Mouse (Mus musculus) embryonic facial prominence, embryonic 13.5 days (tissue): ENCODE data around the gene Ddx50. TPM values are rescaled to one million over a fixed set of nuclear protein-coding genes. Genes with fewer than 3 reads are reported as not detected.
"Not testable (repeated sequence)": the region's sequence is repeated elsewhere in the genome, so short reads cannot be mapped to it uniquely, and the experiment has no call there.

Experiments
- ATAC-seq: fragments of 200-750 bp; cut with Nextera tagmentation; 2 replicates; pipeline ENCODE4 v1.8.0; 2017; ENCODE audit warnings: low read depth; ENCODE audit not compliant: insufficient number of reproducible peaks, insufficient read depth, low FRiP score, low TSS enrichment
- H3K27ac ChIP-seq: fragments of 300-500 bp; sonication (generic); 2 replicates; pipeline ENCODE4 v1.5.1; 2015; ENCODE audit warnings: moderate library complexity, mild to moderate bottlenecking, inconsistent platforms
- H3K27me3 ChIP-seq: fragments of 300-500 bp; sonication (generic); 2 replicates; pipeline ENCODE4 v1.6.1; 2015; ENCODE audit warnings: mild to moderate bottlenecking, inconsistent platforms
- H3K36me3 ChIP-seq: fragments of 300-500 bp; sonication (generic); 2 replicates; pipeline ENCODE4 v1.6.1; 2015; ENCODE audit warnings: mild to moderate bottlenecking, inconsistent platforms
- H3K4me1 ChIP-seq: fragments of 300-500 bp; sonication (generic); 2 replicates; pipeline ENCODE4 v1.6.1; 2015; ENCODE audit warnings: inconsistent platforms
- H3K4me2 ChIP-seq: fragments of 300-500 bp; sonication (generic); 2 replicates; pipeline ENCODE4 v1.6.1; 2015; ENCODE audit warnings: moderate library complexity, mild to moderate bottlenecking, inconsistent platforms
- H3K4me3 ChIP-seq: fragments of 300-500 bp; sonication (generic); 2 replicates; pipeline ENCODE4 v1.5.1; 2015; ENCODE audit warnings: mild to moderate bottlenecking, inconsistent platforms
- H3K9ac ChIP-seq: fragments of 300-500 bp; sonication (generic); 2 replicates; pipeline ENCODE4 v1.6.1; 2015; ENCODE audit warnings: mild to moderate bottlenecking, inconsistent platforms
- H3K9me3 ChIP-seq: fragments of 300-500 bp; sonication (generic); 2 replicates; pipeline ENCODE4 v1.6.1; 2016; ENCODE audit warnings: inconsistent platforms
- WGBS: fragments of 180-500 bp; shearing (Covaris S2); methylation state at CpG from one replicate; pipeline ENCODE4 v1.1.7; 2015; ENCODE audit warnings: mixed read lengths; 5-methylcytosine and 5-hydroxymethylcytosine counted together
- polyA plus RNA-seq: library from polyadenylated mRNA; unstranded; fragments of >200 nt; fragmentation: Nextera tagmentation; extraction: Ambion mirVana; gene quantifications from 2 replicates; pipeline ENCODE4 v1.2.1, GENCODE M21; 2015

Ddx50 gene
- polyA plus RNA-seq, 1 experiment from 2014 or later, result 175 TPM

DNA sequence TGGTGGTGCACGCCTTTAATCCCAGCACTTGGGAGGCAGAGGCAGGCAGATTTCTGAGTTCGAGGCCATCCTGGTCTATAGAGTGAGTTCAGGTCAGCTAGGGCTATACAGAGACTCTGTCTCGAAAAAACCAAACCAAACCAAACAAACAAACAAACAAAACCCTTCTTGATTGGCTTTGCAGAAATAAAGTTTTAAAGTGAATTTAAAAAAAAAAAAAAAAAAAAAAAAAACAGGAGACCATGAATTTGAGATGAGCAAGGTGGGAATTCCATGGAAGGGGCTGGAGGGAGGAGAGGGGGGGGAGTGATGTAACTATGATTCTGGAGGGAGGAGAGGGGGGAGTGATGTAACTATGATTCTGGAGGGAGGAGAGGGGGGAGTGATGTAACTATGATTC lies 51.7 kb downstream of the Ddx50 start:
- H3K9me3 ChIP-seq, H3K27me3 ChIP-seq, H3K4me2 ChIP-seq, ATAC-seq, H3K27ac ChIP-seq, H3K9ac ChIP-seq, H3K4me3 ChIP-seq: not testable (repeated sequence)
- Histone ChIP-seq H3K36me3 (peaks cover 46% of the 10 kb centered on the region), H3K4me1 (peaks cover 17% of the 10 kb centered on the region)
- 90% methylated on average over 3 of the region's 3 CpGs for WGBS

DNA sequence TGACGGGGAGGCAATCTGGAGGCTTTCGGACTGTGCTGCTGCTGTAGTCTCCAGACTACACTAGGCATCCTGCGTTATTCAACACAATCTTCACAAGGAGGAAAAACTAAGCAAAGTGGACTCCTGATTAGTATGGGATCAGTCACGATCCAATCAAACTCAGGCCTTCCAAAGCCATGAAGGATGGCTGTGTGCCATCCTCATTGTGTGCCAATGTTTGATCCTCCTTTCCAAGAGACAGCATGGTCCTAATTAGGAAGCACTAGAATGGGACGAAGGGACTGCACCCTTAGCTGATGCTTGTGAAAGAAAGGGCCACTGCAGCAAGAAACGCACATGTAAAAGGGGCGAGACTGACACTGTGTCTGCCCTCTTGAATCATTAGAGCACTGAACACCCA lies 58.5 kb downstream of the Ddx50 start:
- Histone ChIP-seq H3K27me3 (no peaks in the 10 kb centered on the region), H3K9me3 (no peaks in the 10 kb centered on the region), H3K4me1 (no peaks in the 10 kb centered on the region), H3K36me3 (peaks cover 89% of the 10 kb centered on the region), H3K4me3 (no peak overlapping the region), H3K4me2 (no peak overlapping the region), H3K27ac (no peak overlapping the region), H3K9ac (no peak overlapping the region)
- no peak for ATAC-seq
- WGBS, result 87% methylated on average over 7 of the region's 7 CpGs

DNA sequence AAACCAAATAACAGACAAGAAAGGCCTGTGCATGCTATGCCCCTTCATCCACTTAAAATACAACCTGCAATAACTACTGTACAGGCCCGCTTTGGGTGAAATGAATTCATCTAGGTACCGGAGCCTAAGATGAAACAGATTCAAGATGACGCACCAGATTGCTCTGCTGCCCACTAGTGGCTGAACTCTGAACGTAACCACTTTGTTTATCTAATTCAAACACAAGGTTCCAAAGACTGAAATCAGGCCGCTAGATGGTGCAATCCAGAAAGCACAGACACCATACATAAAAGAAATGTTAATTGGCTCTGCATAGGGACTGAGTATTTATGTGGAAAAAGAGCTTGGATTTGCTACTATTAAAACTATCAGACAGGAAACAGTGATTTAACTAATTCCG lies 60.8 kb downstream of the Ddx50 start:
- ATAC-seq, result no peak
- H3K9ac ChIP-seq, result no peak overlapping the region
- H3K36me3 ChIP-seq, result peaks cover 90% of the 10 kb centered on the region
- H3K4me2 ChIP-seq, result no peak overlapping the region
- no peak overlapping the region for H3K4me3 ChIP-seq
- 33% methylated on average over 6 of the region's 6 CpGs for WGBS
- no peaks in the 10 kb centered on the region for H3K4me1 ChIP-seq
- no peaks in the 10 kb centered on the region for H3K9me3 ChIP-seq
- H3K27me3 ChIP-seq, result no peaks in the 10 kb centered on the region
- peak overlapping the region; percentile 18; the same call in 1 of the 2 replicates for H3K27ac ChIP-seq

DNA sequence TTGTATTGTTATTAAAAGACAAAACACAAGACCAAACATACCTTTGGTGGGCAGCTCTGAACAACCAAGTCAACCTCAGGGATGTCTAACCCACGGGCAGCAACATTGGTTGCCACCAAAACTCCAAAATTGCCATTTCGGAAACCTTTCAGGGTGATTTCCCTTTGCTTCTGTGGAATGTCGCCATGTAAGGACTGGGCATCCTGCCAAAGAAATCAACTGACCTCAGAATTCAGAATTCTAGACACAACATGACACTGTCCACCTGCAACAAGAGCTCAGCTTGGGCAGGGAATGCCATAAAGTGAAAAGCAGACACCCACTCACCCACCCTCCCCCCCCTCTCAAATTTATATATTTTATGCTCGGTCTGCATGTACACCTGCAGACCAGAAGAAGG lies 62.4 kb downstream of the Ddx50 start:
- H3K9ac ChIP-seq, result no peak overlapping the region
- no peak for ATAC-seq
- H3K27me3 ChIP-seq, result no peaks in the 10 kb centered on the region
- 82% methylated on average over 4 of the region's 4 CpGs for WGBS
- H3K4me2 ChIP-seq, result no peak overlapping the region
- no peak overlapping the region for H3K4me3 ChIP-seq
- no peaks in the 10 kb centered on the region for H3K9me3 ChIP-seq
- H3K4me1 ChIP-seq, result no peaks in the 10 kb centered on the region
- no peak overlapping the region for H3K27ac ChIP-seq
- peaks cover 90% of the 10 kb centered on the region for H3K36me3 ChIP-seq

DNA sequence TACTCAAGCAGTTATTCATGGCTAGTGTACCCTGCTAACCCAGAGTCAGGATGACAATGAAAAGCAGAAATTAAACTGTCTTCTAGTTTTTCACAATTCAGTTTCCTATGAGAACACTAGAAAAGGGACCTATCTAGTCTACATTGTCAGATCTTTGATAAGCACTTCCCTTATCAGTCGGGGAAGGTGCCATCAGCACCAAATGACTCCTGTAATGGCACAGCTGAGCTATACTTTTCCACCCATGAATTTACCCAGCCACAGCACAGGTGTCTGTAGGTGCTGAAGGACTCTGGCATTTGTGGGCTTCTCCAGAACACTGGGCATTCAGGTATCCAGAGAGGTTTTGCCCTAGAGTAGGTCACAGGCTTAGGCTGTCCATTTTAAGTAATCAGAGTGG lies 67.8 kb downstream of the Ddx50 start:
- H3K9ac ChIP-seq, result no peak overlapping the region
- no peaks in the 10 kb centered on the region for H3K9me3 ChIP-seq
- H3K27ac ChIP-seq, result no peak overlapping the region
- no peak overlapping the region for H3K4me3 ChIP-seq
- ATAC-seq, result no peak
- H3K4me2 ChIP-seq, result no peak overlapping the region
- no peaks in the 10 kb centered on the region for H3K27me3 ChIP-seq
- 79% methylated on average over 1 of the region's 1 CpGs for WGBS
- H3K4me1 ChIP-seq, result no peaks in the 10 kb centered on the region
- H3K36me3 ChIP-seq, result peaks cover 82% of the 10 kb centered on the region

DNA sequence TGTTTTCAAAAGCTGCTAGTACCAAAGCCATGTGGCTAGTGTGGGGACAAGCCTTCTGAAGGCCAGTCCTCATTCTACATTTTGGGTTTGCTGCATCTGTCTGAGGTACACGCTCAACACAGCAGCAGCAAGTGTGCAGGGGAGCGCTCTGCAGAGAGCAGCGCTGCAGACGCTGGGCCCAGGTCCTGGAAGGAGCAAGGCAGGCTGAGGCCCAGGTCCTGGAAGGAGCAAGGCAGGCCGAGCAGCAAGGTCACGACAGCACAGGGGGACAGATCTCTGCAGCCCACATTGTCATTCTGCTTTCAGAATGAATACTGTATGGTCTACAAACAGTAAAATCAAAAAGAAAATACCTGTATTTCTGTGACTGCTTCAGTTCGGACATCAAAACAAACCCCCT lies 68.3 kb downstream of the Ddx50 start:
- no peaks in the 10 kb centered on the region for H3K9me3 ChIP-seq
- no peak for ATAC-seq
- H3K27me3 ChIP-seq, result no peaks in the 10 kb centered on the region
- no peak overlapping the region for H3K9ac ChIP-seq
- no peak overlapping the region for H3K27ac ChIP-seq
- H3K4me1 ChIP-seq, result peaks cover under 1% of the 10 kb centered on the region
- 84% methylated on average over 7 of the region's 7 CpGs for WGBS
- H3K4me3 ChIP-seq, result no peak overlapping the region
- peaks cover 77% of the 10 kb centered on the region for H3K36me3 ChIP-seq
- no peak overlapping the region for H3K4me2 ChIP-seq

DNA sequence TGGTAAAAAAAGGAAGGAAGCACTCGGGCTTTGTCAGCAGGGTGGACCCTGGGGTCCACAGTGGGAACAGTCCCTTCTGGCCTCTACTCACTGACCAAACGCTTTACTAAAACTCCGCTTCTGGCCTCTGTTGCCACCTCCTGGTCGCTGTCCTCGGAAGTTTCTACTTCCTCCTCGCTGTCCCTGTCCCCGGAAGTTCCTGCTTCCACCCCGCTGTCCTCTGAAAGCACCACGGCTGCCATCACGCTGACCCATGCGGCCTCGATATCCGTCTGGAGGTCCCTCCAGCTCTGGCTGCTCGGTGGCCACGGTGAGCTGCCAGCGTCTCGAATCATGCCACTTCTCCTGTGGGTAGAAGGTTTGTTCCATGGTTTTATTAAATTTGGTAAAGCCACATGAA lies 68.8 kb downstream of the Ddx50 start:
- Histone ChIP-seq H3K4me1 (peaks cover 5% of the 10 kb centered on the region), H3K9ac (no peak overlapping the region), H3K4me3 (no peak overlapping the region), H3K36me3 (peaks cover 74% of the 10 kb centered on the region), H3K27ac (no peak overlapping the region), H3K4me2 (no peak overlapping the region), H3K9me3 (no peaks in the 10 kb centered on the region), H3K27me3 (no peaks in the 10 kb centered on the region)
- 92% methylated on average over 17 of the region's 17 CpGs for WGBS
- ATAC-seq, result no peak

DNA sequence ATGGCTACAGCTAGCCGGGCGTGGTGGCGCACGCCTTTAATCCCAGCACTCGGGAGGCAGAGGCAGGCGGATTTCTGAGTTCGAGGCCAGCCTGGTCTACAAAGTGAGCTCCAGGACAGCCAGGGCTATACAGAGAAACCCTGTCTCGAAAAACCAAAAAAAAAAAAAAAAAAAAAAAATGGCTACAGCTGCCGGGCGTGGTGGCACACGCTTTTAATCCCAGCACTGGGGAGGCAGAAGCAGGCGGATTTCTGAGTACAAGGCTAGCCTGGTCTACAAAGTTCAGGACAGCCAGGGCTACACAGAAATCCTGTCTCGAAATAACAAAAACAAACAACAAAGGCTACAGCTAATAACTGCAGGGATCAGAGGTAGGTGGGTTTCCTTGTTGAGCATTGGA lies 71.9 kb downstream of the Ddx50 start:
- peaks cover 55% of the 10 kb centered on the region for H3K36me3 ChIP-seq
- 88% methylated on average over 12 of the region's 13 CpGs for WGBS
- H3K9ac ChIP-seq, H3K4me2 ChIP-seq, H3K27me3 ChIP-seq, H3K9me3 ChIP-seq, ATAC-seq, H3K27ac ChIP-seq, H3K4me3 ChIP-seq: not testable (repeated sequence)
- H3K4me1 ChIP-seq, result peaks cover 13% of the 10 kb centered on the region

DNA sequence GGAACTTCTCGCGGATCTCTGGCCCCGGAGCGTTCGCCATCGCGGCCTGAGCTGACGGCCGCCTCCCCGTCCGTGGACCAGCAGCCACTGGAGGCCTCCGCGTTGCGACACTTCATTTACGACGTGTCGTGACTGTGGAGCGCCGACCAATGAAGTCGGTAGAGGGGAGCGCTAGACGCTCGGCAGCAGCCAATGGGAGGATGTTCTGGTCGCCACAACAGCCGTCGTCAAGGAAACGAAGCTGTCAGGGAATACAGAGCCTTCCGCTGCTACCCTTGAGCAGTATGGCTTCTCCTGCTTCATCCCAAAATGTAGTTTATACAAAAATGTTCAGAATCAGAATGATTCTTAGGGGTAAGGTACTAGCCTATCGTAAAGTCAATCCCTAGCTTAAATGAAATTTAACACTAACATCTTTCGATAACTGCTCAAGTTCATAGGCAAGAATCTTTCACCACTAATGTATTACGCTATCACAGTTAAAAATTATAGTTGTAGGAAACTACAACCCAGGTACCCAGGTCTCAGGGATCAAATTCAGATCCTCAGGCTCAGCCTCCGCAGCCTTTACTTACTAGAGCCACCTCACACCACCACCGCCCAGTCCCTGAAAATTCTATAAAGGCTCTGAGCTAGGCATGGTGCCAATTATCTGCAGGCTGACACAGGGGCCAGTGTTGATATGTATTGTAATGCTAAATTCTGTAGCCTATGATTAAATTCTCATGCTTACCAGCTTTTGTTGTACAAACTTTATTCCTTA lies 72.5 kb downstream of the Ddx50 start, which contains the start of gene Kif1bp:
Gene Kif1bp, minus strand, starts transcription at position 120 of the 763 bp plus-strand sequence.
- WGBS, result 5% methylated on average over 33 of the region's 33 CpGs
- Histone ChIP-seq H3K36me3 (peaks cover 55% of the 10 kb centered on the region), H3K4me2 (peak within 1 kb of the TSS; percentile 93), H3K9ac (peak within 1 kb of the TSS; percentile 92), H3K4me3 (peak within 1 kb of the TSS; percentile 86), H3K9me3 (no peaks in the 10 kb centered on the region), H3K27me3 (no peaks in the 10 kb centered on the region), H3K27ac (peak within 1 kb of the TSS; percentile 78), H3K4me1 (peaks cover 13% of the 10 kb centered on the region)
- peak; percentile 98 for ATAC-seq

DNA sequence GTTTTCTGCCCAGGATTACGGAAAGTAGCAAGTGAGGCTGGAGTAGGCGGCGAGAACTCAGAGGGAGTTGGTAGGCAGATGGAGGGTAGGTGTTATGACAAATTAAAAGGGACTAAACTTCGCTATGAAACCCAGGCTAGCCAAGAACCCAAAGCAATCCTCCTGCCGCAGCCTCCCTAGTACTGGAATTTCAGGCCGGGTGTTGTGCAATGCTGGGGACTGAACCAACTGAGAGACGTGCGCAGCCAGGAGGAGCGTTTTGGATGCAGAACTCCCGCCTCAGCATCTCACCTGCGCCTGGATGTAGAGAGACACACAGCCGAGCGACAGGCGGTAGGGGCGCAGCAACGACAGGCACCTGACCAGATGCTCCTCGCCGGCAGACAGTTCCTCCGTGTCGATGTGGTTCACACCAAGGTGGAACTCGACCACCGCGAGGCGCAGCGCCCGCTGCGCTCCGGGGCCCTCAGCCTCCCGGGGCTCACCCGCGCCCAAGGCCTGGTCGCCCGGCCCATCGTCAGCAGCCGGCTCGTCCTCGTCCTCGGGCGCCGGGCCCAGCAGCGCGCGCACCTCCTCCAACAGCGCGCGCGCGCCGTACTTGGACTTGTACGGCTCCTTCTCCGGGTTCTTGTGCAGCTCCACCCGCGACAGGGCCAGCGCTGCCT lies 73.2 kb downstream of the Ddx50 start:
- peak; percentile 72 for ATAC-seq
- Histone ChIP-seq H3K4me2 (peak overlapping the region; percentile 93), H3K27ac (peak overlapping the region; percentile 78), H3K27me3 (no peaks in the 10 kb centered on the region), H3K9ac (peak overlapping the region; percentile 92), H3K4me3 (peak overlapping the region; percentile 86), H3K9me3 (no peaks in the 10 kb centered on the region), H3K4me1 (peaks cover 13% of the 10 kb centered on the region), H3K36me3 (peaks cover 54% of the 10 kb centered on the region)
- 1% methylated on average over 54 of the region's 54 CpGs for WGBS

DNA sequence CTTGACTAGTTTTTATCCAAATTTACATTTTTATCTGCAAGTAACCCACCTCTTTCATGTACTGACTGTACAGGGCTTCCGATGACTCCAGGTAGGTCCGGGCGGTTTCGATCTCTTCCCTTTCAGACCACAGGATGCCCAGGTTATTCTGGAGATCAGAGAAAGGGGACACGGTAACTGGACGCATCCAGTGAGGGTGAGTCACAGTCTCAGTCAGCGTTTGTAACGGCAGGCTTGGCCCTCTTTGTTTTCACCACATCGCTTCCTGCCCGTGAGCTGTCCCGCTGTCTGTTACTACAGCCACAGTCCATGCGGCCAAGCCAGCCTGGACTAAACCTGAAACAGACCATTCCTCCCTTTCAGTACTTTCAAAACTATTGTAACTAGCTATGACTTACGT lies 76.0 kb downstream of the Ddx50 start:
- peaks cover 47% of the 10 kb centered on the region for H3K36me3 ChIP-seq
- H3K27ac ChIP-seq, result no peak overlapping the region
- no peak overlapping the region for H3K9ac ChIP-seq
- H3K9me3 ChIP-seq, result no peaks in the 10 kb centered on the region
- H3K4me2 ChIP-seq, result no peak overlapping the region
- ATAC-seq, result no peak
- no peak overlapping the region for H3K4me3 ChIP-seq
- peaks cover 13% of the 10 kb centered on the region for H3K4me1 ChIP-seq
- no peaks in the 10 kb centered on the region for H3K27me3 ChIP-seq
- WGBS, result 90% methylated on average over 13 of the region's 13 CpGs
